Mouse (Mus musculus) adrenal gland, postnatal 25 days (tissue): ENCODE data around the gene Mcm6. TPM values are rescaled to one million over a fixed set of nuclear protein-coding genes. Genes with fewer than 3 reads are reported as not detected.
A peak's percentile ranks its signal among the peaks of the same experiment; 100 is the strongest.
"Not testable (repeated sequence)": the region's sequence is repeated elsewhere in the genome, so short reads cannot be mapped to it uniquely, and the experiment has no call there.

ENCODE experiments used
- DNase-seq: peaks from one replicate; pipeline ENCODE4 v3.0.0; 2021; ENCODE audit warnings: mixed read lengths
- total RNA-seq: library from RNA; stranded (reverse); gene quantifications from 2 replicates; pipeline ENCODE4 v1.2.3, GENCODE M21; 2021

Gene Mcm6
- total RNA-seq, 1 experiment from 2014 or later, result 44.0 TPM

DNA sequence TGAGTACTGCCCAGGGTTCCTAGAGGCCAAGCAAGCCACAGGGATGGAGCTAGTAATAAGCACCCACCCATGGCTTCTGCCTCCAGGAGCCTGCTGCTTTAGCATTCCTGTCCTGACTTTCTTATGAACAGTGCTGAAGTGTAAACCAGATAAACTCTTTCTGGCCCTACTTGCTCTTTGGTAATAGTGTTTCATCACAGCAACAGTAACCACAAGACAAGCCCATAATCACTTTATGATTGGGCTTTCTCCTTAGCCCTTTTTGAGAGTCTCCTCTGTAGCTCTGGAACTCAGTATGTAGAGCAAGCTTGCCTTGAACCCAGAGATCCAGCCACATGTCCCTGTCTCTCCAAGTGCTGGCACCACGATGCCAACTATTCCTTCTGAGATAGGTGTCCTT is 29.2 kb downstream of the Mcm6 start:
- no peak for DNase-seq

DNA sequence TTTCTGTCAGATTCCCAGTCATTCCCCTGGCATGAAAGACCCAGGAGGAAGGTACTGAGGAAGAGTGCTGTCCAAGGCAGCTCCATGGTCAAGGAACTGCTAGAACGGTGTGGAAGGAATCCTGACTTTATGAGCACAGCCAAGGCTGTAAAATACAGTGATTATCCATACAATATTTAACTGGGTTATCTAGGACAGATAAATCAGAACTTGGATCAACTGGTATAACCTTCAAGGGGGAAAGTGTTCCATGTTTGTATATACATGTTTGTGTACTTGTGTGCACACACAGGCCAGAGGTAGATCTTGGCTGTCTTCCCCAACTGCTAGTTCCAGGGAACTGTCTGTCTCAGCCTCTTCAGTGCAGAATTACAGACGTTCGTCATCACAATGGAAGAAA is 31.2 kb downstream of the Mcm6 start, which contains the start of gene Lct:
Lct (minus strand) TSS at position 101 of the 400 bp plus-strand sequence.
- DNase-seq, result no peak

DNA sequence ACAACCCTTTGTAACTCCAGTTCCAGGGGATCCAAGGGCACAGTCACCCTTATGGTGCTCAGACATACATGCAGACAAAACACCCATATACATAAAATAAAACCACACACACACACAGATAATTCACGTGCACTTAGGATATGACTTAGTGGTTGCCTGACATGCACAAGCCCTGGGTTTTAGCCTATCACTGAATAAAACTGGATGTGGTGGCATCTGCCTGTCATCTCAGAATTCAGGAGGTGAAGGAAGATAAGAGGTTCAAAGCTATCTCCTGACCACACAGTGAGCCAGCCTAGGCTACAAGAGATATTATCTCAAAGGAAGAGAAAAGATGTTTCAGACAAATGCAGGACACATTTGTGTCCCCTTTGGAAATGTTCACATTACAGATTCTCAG is 32.3 kb downstream of the Mcm6 start:
- no peak for DNase-seq

DNA sequence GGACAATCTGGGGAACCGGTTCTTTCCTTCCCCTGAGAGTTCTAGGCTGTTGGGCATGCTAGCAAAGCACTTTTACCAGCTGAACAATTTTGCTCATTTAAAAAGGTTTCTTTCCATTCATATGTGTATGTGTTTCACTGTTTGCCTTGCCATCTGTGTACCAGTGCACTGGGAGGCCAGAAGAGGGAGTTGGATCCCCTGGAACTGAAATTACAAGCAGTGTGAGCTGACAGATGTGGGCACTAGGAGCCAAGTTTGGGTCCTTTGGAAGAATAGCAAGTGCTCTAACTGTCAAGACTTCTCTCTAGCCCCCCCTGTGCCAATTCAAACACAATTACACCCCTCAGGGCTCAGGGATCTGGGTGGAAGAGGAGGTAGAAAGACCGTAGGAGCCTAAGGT is 34.7 kb downstream of the Mcm6 start:
- no peak for DNase-seq

DNA sequence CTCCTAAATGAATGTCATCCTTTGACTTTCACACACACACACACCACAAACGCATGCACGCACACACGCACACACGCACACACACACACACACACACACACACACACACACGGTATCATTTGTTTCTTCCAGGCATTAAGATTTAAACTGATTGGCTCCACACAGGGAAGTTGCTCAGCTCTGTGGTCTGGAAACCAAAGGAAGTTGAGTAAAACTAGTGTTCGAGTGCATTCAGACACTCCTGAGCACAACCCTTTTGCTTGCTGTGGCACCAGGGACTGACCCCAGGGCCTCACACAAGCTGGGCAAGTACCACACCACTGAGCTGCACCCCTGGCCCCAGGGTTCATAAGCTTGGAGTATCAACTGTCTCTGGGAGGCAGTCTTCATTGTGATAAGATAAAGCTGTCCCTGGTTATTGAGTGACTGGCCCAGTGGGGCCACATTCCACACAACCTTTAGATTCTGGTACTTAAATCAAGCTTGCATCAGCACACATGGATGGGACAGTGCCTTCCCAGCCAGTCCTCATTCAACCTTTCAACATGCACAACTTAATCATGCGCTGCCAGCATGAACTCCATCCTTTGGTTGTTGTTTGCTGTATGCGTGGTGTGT is 36.3 kb downstream of the Mcm6 start:
- DNase-seq, result no peak

DNA sequence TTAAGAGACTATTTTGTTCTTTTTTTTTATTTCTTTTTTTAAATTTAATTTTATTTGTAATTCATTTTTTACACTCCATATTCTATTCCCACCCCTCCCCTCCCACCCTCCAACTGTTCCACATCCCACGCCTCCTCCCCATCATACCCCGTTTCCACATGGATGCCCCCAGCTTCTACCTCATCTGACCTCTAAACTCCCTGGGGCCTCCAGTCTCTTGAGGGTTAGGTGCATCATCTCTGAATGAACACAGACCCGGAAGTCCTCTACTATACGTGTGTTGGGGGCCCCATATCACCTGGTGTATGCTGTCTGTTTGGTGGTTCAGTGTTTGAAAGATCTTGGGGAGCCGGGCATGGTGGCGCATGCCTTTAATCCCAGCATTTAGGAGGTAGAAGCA is 40.2 kb downstream of the Mcm6 start:
- not testable (repeated sequence) for DNase-seq

DNA sequence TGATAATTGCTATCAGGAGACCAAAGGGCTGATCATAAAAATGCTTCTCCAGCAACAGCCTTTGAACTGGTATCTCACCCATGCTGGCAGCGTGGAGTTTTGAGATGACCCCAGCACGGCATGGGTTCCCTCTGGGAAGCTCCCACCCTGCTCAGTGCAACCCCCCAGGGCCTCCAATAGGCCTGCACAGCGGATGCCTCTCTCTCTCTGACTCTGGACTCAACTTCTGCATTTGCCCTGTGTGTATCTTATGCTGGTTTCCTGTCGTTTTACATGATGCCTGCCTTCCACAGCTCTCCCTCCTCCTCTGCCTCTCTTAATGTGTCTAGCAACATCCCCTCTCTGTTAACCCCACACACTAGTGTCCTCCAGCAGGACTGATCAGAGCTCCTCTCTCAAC is 44.8 kb downstream of the Mcm6 start:
- no peak for DNase-seq

DNA sequence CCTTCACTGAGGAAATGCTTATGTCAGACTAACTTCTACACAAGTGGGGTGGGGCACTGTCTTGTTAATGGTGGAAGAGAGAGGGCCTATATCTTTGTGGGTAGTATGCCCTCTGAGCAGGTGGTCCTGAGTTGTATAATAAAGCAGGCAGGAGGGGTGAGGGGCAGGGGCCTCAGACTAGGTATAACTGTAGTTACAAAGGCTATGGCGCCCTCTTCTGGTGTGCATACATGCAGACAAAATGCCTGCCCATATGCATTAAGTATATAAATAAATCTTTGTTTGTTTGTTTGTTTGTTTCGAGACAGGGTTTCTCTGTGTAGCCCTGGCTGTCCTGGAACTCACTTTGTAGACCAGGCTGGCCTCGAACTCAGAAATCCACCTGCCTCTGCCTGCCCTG is 50.4 kb downstream of the Mcm6 start:
- no peak for DNase-seq

DNA sequence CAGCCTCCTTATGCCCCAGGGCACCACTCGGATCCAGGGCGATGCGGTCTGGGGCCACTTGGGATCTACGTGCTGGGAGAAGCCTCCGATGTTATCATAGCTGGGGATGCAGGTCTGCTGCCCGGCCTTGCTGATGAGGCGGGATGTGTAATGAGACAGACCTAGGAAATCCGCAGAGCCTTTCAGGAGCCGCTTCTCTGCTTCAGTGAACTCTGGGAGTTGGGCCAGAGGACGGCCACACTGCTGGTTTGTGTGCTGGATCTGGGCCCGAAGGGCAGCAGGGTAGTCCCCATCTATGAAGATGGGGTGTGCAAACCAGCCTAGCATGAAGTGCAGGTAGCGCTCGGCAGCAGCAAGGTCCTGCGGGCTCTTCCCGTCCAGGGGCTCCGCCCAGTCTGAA is 55.6 kb downstream of the Mcm6 start:
- peak; percentile 8 for DNase-seq

DNA sequence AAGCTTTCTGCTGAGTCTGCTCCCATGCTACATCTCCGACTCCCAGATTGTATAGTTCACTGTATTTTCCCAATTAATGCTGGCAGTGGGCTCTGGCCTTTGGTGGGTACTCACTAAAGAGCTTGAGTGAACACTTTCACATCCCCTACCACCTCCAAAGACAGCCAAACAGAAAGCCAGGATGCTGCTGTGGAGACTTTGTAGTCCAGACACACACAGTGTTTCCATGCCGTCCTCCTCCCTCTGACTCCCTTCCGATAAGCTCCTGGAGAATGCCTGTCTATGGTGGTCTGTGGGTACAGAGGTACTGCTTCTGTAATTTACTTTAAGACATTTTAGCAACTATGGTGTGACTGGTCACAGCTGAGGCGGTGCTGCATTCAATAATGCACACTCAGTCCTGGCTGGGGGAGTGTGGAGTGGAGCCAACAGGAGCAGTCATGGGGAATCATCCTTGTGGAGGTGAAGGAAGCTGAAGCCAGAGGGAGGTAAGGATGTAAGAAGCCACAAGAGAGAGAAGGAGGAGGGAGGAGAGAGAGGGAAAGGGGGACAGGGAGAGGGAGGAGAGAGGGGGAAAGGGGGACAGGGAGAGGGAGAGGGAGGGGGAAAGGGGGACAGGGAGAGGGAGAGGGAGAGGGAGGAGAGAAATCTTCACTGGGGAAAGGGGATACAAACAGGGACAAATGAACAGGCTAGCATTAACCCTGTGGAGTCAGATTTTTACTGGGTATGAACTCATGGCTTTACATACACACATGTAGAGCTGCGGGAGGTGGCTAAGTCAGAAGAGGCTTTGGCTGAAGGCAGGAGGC is 63.5 kb downstream of the Mcm6 start:
- no peak for DNase-seq

DNA sequence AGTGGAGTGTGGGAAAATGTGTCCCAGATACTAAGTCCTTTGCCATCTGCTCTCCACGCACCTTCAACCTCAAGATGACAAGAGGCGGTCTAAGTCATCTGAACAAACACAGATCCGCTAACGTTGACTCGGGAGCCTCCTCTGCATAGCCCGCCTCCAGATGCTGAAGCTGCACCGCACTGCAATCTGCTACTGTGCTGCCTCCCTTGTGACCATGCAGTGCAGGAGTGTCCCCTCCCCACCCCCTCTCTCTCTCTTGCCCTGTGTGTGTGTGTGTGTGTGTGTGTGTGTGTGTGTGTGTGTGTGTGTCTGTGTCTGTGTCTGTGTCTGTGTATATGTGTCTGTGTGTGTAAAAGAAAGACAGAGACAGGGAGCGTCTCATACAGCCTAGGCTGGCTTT is 64.2 kb downstream of the Mcm6 start:
- DNase-seq, result no peak

DNA sequence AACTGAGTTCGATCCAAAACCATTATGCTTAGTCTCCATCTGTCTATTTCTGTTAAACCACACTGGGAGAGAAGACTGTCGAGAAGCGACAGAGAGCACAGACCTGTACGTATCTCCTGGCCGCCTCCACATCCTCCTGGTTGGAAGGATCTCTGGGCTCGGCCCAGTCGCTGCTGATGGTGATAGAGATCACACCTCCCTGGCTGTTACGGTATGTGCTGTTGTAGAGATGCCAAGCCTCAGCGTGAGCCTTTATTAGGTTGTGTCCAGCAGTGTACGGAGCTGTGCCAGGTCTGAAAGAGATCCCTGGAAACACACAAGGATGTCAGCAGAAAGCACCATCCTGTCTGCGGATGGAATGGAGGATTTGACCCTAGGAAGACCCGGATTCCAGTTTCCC is 65.9 kb downstream of the Mcm6 start:
- DNase-seq, result no peak

DNA sequence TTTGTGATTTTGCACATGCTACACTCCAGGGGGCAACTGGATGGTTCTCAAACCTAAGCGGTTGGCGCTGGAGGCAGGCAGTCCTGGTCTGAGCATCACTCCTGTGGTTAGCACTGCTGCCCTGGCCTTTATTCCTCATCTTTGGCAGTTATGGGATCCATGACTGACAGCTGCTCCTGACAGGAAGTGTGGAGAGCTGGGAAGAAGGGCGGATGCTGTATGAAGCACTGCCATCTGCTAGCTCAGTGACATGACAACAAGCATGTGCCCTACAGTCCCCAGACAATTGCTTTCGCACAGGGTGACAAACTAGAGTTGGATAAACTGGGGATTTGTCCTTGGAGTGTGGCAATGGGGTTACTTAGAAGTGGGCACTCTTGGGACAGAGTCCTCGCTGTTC is 69.2 kb downstream of the Mcm6 start:
- no peak for DNase-seq

DNA sequence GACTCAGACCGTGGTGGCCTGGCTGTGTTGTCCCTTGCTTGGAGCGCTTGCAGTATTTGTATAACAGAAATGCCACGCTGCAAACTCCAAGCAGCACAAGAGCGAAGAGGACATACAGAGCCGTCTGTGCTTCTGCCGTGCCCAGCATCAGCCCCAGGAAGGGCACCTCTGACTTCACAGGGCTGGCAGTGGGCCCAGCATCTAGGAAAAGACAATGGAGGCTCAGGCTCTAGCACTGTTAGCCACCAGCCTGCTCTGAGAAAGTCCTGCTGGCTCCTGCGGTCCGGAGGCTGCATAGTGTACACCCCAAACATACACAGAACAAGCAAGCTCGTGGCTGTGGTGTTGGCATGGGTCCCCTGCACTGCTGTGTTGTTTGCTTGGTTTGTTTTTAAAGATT is 74.3 kb downstream of the Mcm6 start:
- DNase-seq, result no peak

DNA sequence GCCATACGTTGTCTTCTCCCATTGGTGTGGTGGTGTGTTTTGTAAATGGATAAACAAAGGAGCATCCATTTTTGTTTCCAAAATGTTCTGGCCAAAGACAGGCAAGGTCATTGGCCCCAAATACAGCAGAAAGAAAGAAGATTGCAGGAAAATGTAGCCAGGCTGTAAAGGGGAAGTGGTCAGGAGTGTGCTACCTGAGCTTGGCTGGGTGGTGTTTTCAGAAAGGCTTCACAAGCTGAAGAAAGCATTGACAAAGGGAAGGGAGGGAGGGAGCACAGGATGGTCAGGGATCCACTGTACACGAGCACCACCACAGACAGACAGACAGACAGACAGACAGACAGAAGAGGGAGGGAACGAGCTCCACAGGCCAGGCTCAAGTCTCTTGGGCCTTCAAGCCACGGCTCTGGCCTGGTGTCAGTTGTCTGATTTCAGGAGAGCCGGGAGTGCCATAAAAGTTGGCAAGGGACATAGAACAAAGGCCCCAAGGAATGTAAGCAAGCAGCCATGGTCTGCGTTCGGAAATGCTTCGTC is 75.2 kb downstream of the Mcm6 start:
- no peak for DNase-seq

DNA sequence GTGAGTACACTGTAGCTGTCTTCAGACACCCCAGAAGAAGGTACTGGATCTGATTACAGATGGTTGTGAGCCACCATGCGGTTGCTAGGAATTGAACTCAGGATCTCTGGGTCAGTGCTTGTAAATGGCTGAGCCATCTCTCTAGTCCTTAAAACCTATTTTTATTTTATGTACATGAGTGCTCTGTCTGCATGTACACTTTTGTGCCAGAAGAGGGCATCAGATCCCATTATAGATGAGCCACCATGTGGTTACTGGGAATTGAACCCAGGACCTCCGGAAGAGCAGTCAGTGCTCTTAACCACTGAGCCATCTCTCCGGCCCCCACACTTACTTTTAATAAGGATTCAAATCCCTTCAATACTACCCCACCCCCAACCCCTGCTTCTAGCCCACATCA is 76.5 kb downstream of the Mcm6 start:
- DNase-seq, result no peak

DNA sequence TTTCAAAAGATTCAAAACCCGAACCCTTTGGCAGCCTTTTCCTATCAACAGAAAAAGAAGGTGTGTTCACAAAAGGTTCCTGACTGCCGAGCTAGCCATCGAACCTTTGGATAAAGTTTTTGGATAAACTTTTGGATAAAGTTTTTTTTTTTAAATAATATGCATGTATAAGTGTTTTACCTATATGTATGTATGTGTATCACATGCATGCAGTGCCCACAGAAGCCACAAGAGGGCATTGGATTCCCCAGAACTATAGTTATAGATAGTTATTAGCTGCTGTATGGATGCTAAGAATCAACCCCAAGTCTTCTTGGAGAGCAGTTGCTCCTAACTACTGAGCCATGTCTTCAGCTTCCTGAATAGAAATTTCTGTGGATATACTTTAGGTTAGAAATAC is 77.7 kb downstream of the Mcm6 start:
- DNase-seq, result no peak

Other genes with a start within 250 kb of the Mcm6 start
- 68.0 and 92.9 TPM in 2 replicates for gene Ubxn4, start 115.7 kb downstream of the Mcm6 start, total RNA-seq
- 0.12 and 0.14 TPM in 2 replicates for gene Lct, start 31.3 kb downstream of the Mcm6 start, total RNA-seq
- 86.9 and 105 TPM in 2 replicates for gene Dars, start 57.7 kb upstream of the Mcm6 start, total RNA-seq
- 11.4 and 14.2 TPM in 2 replicates for gene Cxcr4, start 232.6 kb upstream of the Mcm6 start, total RNA-seq